Mouse (Mus musculus) lung, embryonic 14.5 days (tissue): Measurements from ENCODE around the gene P2rx3. TPM values are rescaled to one million over a fixed set of nuclear protein-coding genes. Genes with fewer than 3 reads are reported as not detected.

ENCODE experiments used
- ATAC-seq: fragments of 200-750 bp; cut with Nextera tagmentation; 2 replicates; pipeline ENCODE4 v1.8.0; 2017; ENCODE audit warnings: mild to moderate bottlenecking, moderate TSS enrichment, moderate library complexity; ENCODE audit not compliant: insufficient read depth
- DNase-seq: peaks from one replicate; pipeline ENCODE4 v3.0.0-alpha.2; 2015
- H3K27ac ChIP-seq: fragments of 300-500 bp; sonication (generic); 2 replicates; pipeline ENCODE4 v1.5.1; 2014; ENCODE audit warnings: low read depth, mild to moderate bottlenecking, moderate library complexity
- H3K27me3 ChIP-seq: fragments of 300-500 bp; sonication (generic); 2 replicates; pipeline ENCODE4 v1.6.1; 2014; ENCODE audit warnings: low read length, control low read depth; ENCODE audit not compliant: insufficient read depth
- H3K36me3 ChIP-seq: fragments of 300-500 bp; sonication (generic); 2 replicates; pipeline ENCODE4 v1.6.1; 2014; ENCODE audit warnings: control low read depth; ENCODE audit not compliant: insufficient read depth
- H3K4me1 ChIP-seq: fragments of 300-500 bp; sonication (generic); 2 replicates; pipeline ENCODE4 v1.6.1; 2014; ENCODE audit warnings: antibody characterized with exemption, control low read depth; ENCODE audit not compliant: insufficient read depth
- H3K4me2 ChIP-seq: fragments of 300-500 bp; sonication (generic); 2 replicates; pipeline ENCODE4 v1.6.1; 2014; ENCODE audit warnings: mild to moderate bottlenecking
- H3K4me3 ChIP-seq: fragments of 300-500 bp; sonication (generic); 2 replicates; pipeline ENCODE4 v1.5.1; 2014; ENCODE audit warnings: low read depth, low read length
- H3K9ac ChIP-seq: fragments of 300-500 bp; sonication (generic); 2 replicates; pipeline ENCODE4 v1.6.1; 2014
- H3K9me3 ChIP-seq: fragments of 300-500 bp; sonication (generic); 2 replicates; pipeline ENCODE4 v1.6.1; 2016; ENCODE audit warnings: low read depth, low read length, control low read depth
- CTCF ChIP-seq: IDR thresholded peaks from 2 replicates; pipeline ENCODE4 v1.5.1; 2016; ENCODE audit warnings: antibody characterized with exemption, low read depth
- WGBS: fragments of 180-500 bp; shearing (Covaris S2); extraction: QIAGEN DNeasy Blood & Tissue Kit; methylation state at CpG from one replicate; pipeline ENCODE4 v1.1.7; 2014; 5-methylcytosine and 5-hydroxymethylcytosine counted together
- polyA plus RNA-seq: library from polyadenylated mRNA; unstranded; fragments of >200 nt; fragmentation: Nextera tagmentation; extraction: Ambion mirVana; gene quantifications from 2 replicates; pipeline ENCODE4 v1.2.1, GENCODE M21; 2014

P2rx3 gene
- polyA plus RNA-seq, 1 experiment from 2014 or later = 0.43 TPM

- Histone ChIP-seq H3K4me3 (no peak overlapping the region), H3K27me3 (no peaks in the 10 kb centered on the region), H3K4me1 (0 out of 2 replicates have a peak, but pooled peaks cover 2% of the 10 kb centered on the region), H3K27ac (no peak overlapping the region), H3K9me3 (no peaks in the 10 kb centered on the region), H3K9ac (no peak overlapping the region), H3K4me2 (no peak overlapping the region), H3K36me3 (no peaks in the 10 kb centered on the region)
- TF ChIP-seq CTCF = peak; percentile 70
- DNase-seq (peak; percentile 67), ATAC-seq (no peak)
- WGBS = 16% methylated on average over 4 of the region's 4 CpGs
These were observed 29.5 kb downstream of the P2rx3 start for GRCm38 (mm10) chr2:85007729-85008128.

- ATAC-seq = no peak
- Histone ChIP-seq H3K27ac (no peak overlapping the region), H3K4me2 (no peak overlapping the region), H3K36me3 (no peaks in the 10 kb centered on the region), H3K9ac (no peak overlapping the region), H3K4me1 (no peaks in the 10 kb centered on the region), H3K4me3 (no peak overlapping the region), H3K9me3 (no peaks in the 10 kb centered on the region), H3K27me3 (no peaks in the 10 kb centered on the region)
- WGBS = 61% methylated on average over 7 of the region's 7 CpGs
- DNase-seq = no peak
- no peak for TF ChIP-seq CTCF
These were observed 30.7 kb downstream of the P2rx3 start for GRCm38 (mm10) chr2:85006600-85006999.

GRCm38 (mm10) chr2:85004341-85004740 lies 32.9 kb downstream of the P2rx3 start:
- Histone ChIP-seq H3K9ac (no peak overlapping the region), H3K4me2 (no peak overlapping the region), H3K4me1 (no peaks in the 10 kb centered on the region), H3K36me3 (no peaks in the 10 kb centered on the region), H3K27me3 (no peaks in the 10 kb centered on the region), H3K9me3 (no peaks in the 10 kb centered on the region), H3K4me3 (no peak overlapping the region), H3K27ac (no peak overlapping the region)
- no peak for DNase-seq
- 74% methylated on average over 4 of the region's 4 CpGs for WGBS
- no peak for ATAC-seq
- no peak for TF ChIP-seq CTCF

- Histone ChIP-seq H3K27ac (no peak overlapping the region), H3K4me1 (no peaks in the 10 kb centered on the region), H3K4me2 (no peak overlapping the region), H3K36me3 (no peaks in the 10 kb centered on the region), H3K9ac (no peak overlapping the region), H3K4me3 (no peak overlapping the region), H3K9me3 (no peaks in the 10 kb centered on the region), H3K27me3 (no peaks in the 10 kb centered on the region)
- TF ChIP-seq CTCF = no peak
- 52% methylated on average over 8 of the region's 8 CpGs for WGBS
- ATAC-seq (no peak), DNase-seq (no peak)
These were observed 34.7 kb downstream of the P2rx3 start for GRCm38 (mm10) chr2:85002575-85002974.

- ATAC-seq (peak; percentile 39; the same call in 1 of the 2 replicates), DNase-seq (peak; percentile 56)
- TF ChIP-seq CTCF = no peak
- no peak overlapping the region for H3K4me2 ChIP-seq
- no peaks in the 10 kb centered on the region for H3K27me3 ChIP-seq
- H3K9ac ChIP-seq = no peak overlapping the region
- no peaks in the 10 kb centered on the region for H3K36me3 ChIP-seq
- no peak overlapping the region for H3K4me3 ChIP-seq
- 59% methylated on average over 13 of the region's 13 CpGs for WGBS
- H3K4me1 ChIP-seq = no peaks in the 10 kb centered on the region
- H3K27ac ChIP-seq = no peak overlapping the region
- no peaks in the 10 kb centered on the region for H3K9me3 ChIP-seq
These were observed 35.8 kb downstream of the P2rx3 start for GRCm38 (mm10) chr2:85001497-85001896.

GRCm38 (mm10) chr2:84999486-85000181 lies 37.6 kb downstream of the P2rx3 start:
- DNase-seq (peak; percentile 45), ATAC-seq (peak; percentile 47; the same call in 1 of the 2 replicates)
- H3K9me3 ChIP-seq = no peaks in the 10 kb centered on the region
- TF ChIP-seq CTCF = no peak
- H3K4me2 ChIP-seq = no peak overlapping the region
- H3K27me3 ChIP-seq = no peaks in the 10 kb centered on the region
- 61% methylated on average over 3 of the region's 3 CpGs for WGBS
- H3K4me1 ChIP-seq = no peaks in the 10 kb centered on the region
- H3K9ac ChIP-seq = no peak overlapping the region
- no peaks in the 10 kb centered on the region for H3K36me3 ChIP-seq
- H3K4me3 ChIP-seq = no peak overlapping the region
- peak overlapping the region; percentile 20; the same call in 1 of the 2 replicates for H3K27ac ChIP-seq

- Histone ChIP-seq H3K9me3 (no peaks in the 10 kb centered on the region), H3K27me3 (no peaks in the 10 kb centered on the region), H3K9ac (no peak overlapping the region), H3K4me3 (no peak overlapping the region), H3K4me2 (no peak overlapping the region), H3K27ac (no peak overlapping the region), H3K36me3 (no peaks in the 10 kb centered on the region), H3K4me1 (no peaks in the 10 kb centered on the region)
- WGBS = 86% methylated on average over 2 of the region's 2 CpGs
- no peak for TF ChIP-seq CTCF
- ATAC-seq (no peak), DNase-seq (no peak)
These were observed 40.9 kb downstream of the P2rx3 start for GRCm38 (mm10) chr2:84996376-84996775.

- no peaks in the 10 kb centered on the region for H3K4me1 ChIP-seq
- TF ChIP-seq CTCF = no peak
- no peak within 1 kb of the TSS for H3K27ac ChIP-seq
- H3K9ac ChIP-seq = no peak within 1 kb of the TSS
- no peak within 1 kb of the TSS for H3K4me3 ChIP-seq
- ATAC-seq (no peak), DNase-seq (no peak)
- no peaks in the 10 kb centered on the region for H3K9me3 ChIP-seq
- H3K4me2 ChIP-seq = no peak within 1 kb of the TSS
- 79% methylated on average over 1 of the region's 1 CpGs for WGBS
- no peaks in the 10 kb centered on the region for H3K27me3 ChIP-seq
- no peaks in the 10 kb centered on the region for H3K36me3 ChIP-seq
These were observed 49.3 kb downstream of the P2rx3 start, which contains the start of gene Prg3 for GRCm38 (mm10) chr2:84987930-84988329. Gene Prg3 (plus strand): TSS chr2:84988215.
